Mouse (Mus musculus): ENCODE measurements at regions not wholly inside any gene's neighbourhood (a gene's known extent, or its start where the extent isn't known, plus 50 kb on each side); places are given as distances from the start of the nearest gene placed in this dataset.

GRCm38 (mm10) chr13:43906241-43906640 is 121.7 kb downstream of the Cd83 start:
- no peak overlapping the region for H3K4me2 ChIP-seq (replicated peaks; ENCODE audit: low read depth)
- H3K27me3 ChIP-seq (replicated peaks; ENCODE audit: control insufficient read depth, insufficient read depth, low read length), result no peaks in the 10 kb centered on the region
- no peak overlapping the region for H3K27ac ChIP-seq (ENCODE audit: low read depth, low read length)
- H3K4me1 ChIP-seq (replicated peaks; ENCODE audit: control insufficient read depth, insufficient read depth, low read length), result peaks cover 4% of the 10 kb centered on the region; the same call in 1 of the 2 replicates
- TF ChIP-seq CTCF (IDR thresholded peaks at IDR 0.05; ENCODE audit: low read depth), result no peak
- no peak for ATAC-seq
- no peak overlapping the region for H3K9ac ChIP-seq (ENCODE audit: low read depth, low read length)
- WGBS, result 86% methylated on average over 7 of the region's 7 CpGs
- no peaks in the 10 kb centered on the region for H3K36me3 ChIP-seq (ENCODE audit: control insufficient read depth, insufficient read depth)
- H3K9me3 ChIP-seq (ENCODE audit: control insufficient read depth), result no peaks in the 10 kb centered on the region
- no peak overlapping the region for H3K4me3 ChIP-seq (ENCODE audit: low read depth, low read length)

GRCm38 (mm10) chr13:43907425-43907824 is 122.8 kb downstream of the Cd83 start:
- no peaks in the 10 kb centered on the region for H3K36me3 ChIP-seq (ENCODE audit: control insufficient read depth, insufficient read depth)
- no peaks in the 10 kb centered on the region for H3K27me3 ChIP-seq (replicated peaks; ENCODE audit: control insufficient read depth, insufficient read depth, low read length)
- H3K4me2 ChIP-seq (replicated peaks; ENCODE audit: low read depth), result no peak overlapping the region; the same call in 1 of the 2 replicates
- H3K4me3 ChIP-seq (ENCODE audit: low read depth, low read length), result no peak overlapping the region
- peaks cover 4% of the 10 kb centered on the region; the same call in 1 of the 2 replicates for H3K4me1 ChIP-seq (replicated peaks; ENCODE audit: control insufficient read depth, insufficient read depth, low read length)
- no peak overlapping the region for H3K27ac ChIP-seq (ENCODE audit: low read depth, low read length)
- 51% methylated on average over 8 of the region's 8 CpGs for WGBS
- H3K9me3 ChIP-seq (ENCODE audit: control insufficient read depth), result no peaks in the 10 kb centered on the region
- no peak overlapping the region for H3K9ac ChIP-seq (ENCODE audit: low read depth, low read length)
- TF ChIP-seq CTCF (IDR thresholded peaks at IDR 0.05; ENCODE audit: low read depth), result no peak
- no peak for ATAC-seq

GRCm38 (mm10) chr13:43908041-43908644 is 123.6 kb downstream of the Cd83 start:
- Histone ChIP-seq H3K27ac (ENCODE audit: low read depth, low read length) (no peak overlapping the region; the same call in 1 of the 2 replicates), H3K9ac (ENCODE audit: low read depth, low read length) (no peak overlapping the region), H3K4me1 (replicated peaks; ENCODE audit: control insufficient read depth, insufficient read depth, low read length) (peaks cover 4% of the 10 kb centered on the region; the same call in 1 of the 2 replicates), H3K9me3 (ENCODE audit: control insufficient read depth) (no peaks in the 10 kb centered on the region), H3K27me3 (replicated peaks; ENCODE audit: control insufficient read depth, insufficient read depth, low read length) (no peaks in the 10 kb centered on the region), H3K36me3 (ENCODE audit: control insufficient read depth, insufficient read depth) (no peaks in the 10 kb centered on the region), H3K4me2 (replicated peaks; ENCODE audit: low read depth) (peak overlapping the region; percentile 17), H3K4me3 (ENCODE audit: low read depth, low read length) (no peak overlapping the region)
- 41% methylated on average over 16 of the region's 16 CpGs for WGBS
- no peak for TF ChIP-seq CTCF (IDR thresholded peaks at IDR 0.05; ENCODE audit: low read depth)
- ATAC-seq, result peak; percentile 71

- H3K27me3 ChIP-seq (replicated peaks; ENCODE audit: control insufficient read depth, insufficient read depth, low read length), result no peaks in the 10 kb centered on the region
- no peak for ATAC-seq
- no peak overlapping the region for H3K27ac ChIP-seq (ENCODE audit: low read depth, low read length)
- TF ChIP-seq CTCF (IDR thresholded peaks at IDR 0.05; ENCODE audit: low read depth), result no peak
- no peaks in the 10 kb centered on the region for H3K9me3 ChIP-seq (ENCODE audit: control insufficient read depth)
- H3K4me2 ChIP-seq (replicated peaks; ENCODE audit: low read depth), result no peak overlapping the region
- H3K9ac ChIP-seq (ENCODE audit: low read depth, low read length), result no peak overlapping the region
- H3K4me3 ChIP-seq (ENCODE audit: low read depth, low read length), result no peak overlapping the region
- no peaks in the 10 kb centered on the region for H3K36me3 ChIP-seq (ENCODE audit: control insufficient read depth, insufficient read depth)
- H3K4me1 ChIP-seq (replicated peaks; ENCODE audit: control insufficient read depth, insufficient read depth, low read length), result peaks cover 4% of the 10 kb centered on the region; the same call in 1 of the 2 replicates
- 57% methylated on average over 7 of the region's 7 CpGs for WGBS
Observed at GRCm38 (mm10) chr13:43909933-43910332, 125.4 kb downstream of the Cd83 start.

- TF ChIP-seq CTCF (IDR thresholded peaks at IDR 0.05; ENCODE audit: low read depth), result no peak
- ATAC-seq, result peak; percentile 64
- Histone ChIP-seq H3K9me3 (ENCODE audit: control insufficient read depth) (no peaks in the 10 kb centered on the region), H3K27ac (ENCODE audit: low read depth, low read length) (no peak overlapping the region), H3K27me3 (replicated peaks; ENCODE audit: control insufficient read depth, insufficient read depth, low read length) (no peaks in the 10 kb centered on the region), H3K36me3 (ENCODE audit: control insufficient read depth, insufficient read depth) (no peaks in the 10 kb centered on the region), H3K4me2 (replicated peaks; ENCODE audit: low read depth) (no peak overlapping the region), H3K4me3 (ENCODE audit: low read depth, low read length) (no peak overlapping the region), H3K4me1 (replicated peaks; ENCODE audit: control insufficient read depth, insufficient read depth, low read length) (peaks cover 2% of the 10 kb centered on the region; the same call in 1 of the 2 replicates), H3K9ac (ENCODE audit: low read depth, low read length) (no peak overlapping the region)
- 22% methylated on average over 7 of the region's 7 CpGs for WGBS
Observed at GRCm38 (mm10) chr13:43913476-43913875, 128.9 kb downstream of the Cd83 start.

- H3K9ac ChIP-seq (ENCODE audit: low read depth, low read length), result no peak overlapping the region
Observed at GRCm38 (mm10) chr13:43919781-43920420, 135.3 kb downstream of the Cd83 start.

More at GRCm38 (mm10) chr13:43919781-43920420, 135.3 kb downstream of the Cd83 start:
- Histone ChIP-seq H3K36me3 (ENCODE audit: control insufficient read depth, insufficient read depth) (no peaks in the 10 kb centered on the region), H3K9me3 (ENCODE audit: control insufficient read depth) (no peaks in the 10 kb centered on the region), H3K4me2 (replicated peaks; ENCODE audit: low read depth) (no peak overlapping the region), H3K27ac (ENCODE audit: low read depth, low read length) (no peak overlapping the region), H3K4me3 (ENCODE audit: low read depth, low read length) (no peak overlapping the region), H3K27me3 (replicated peaks; ENCODE audit: control insufficient read depth, insufficient read depth, low read length) (no peaks in the 10 kb centered on the region), H3K4me1 (replicated peaks; ENCODE audit: control insufficient read depth, insufficient read depth, low read length) (no peaks in the 10 kb centered on the region)
- 85% methylated on average over 5 of the region's 5 CpGs for WGBS
- no peak for TF ChIP-seq CTCF (IDR thresholded peaks at IDR 0.05; ENCODE audit: low read depth)
- no peak for ATAC-seq
